Mouse (Mus musculus): ENCODE results near the gene Ost4.
A peak's percentile ranks its signal among the peaks of the same experiment; 100 is the strongest.

The Ost4 gene

GRCm38 (mm10) chr5:30907413-30908059 lies at the start of gene Ost4:
Ost4 (minus strand) TSS chr5:30907788.
- peak; percentile 84 for DNase-seq (ENCODE audit: low spot score)

GRCm38 (mm10) chr5:30955751-30956150 lies 48.2 kb upstream of the Ost4 start:
- DNase-seq (ENCODE audit: low spot score) = no peak

- DNase-seq (ENCODE audit: low spot score) = no peak
Observed at GRCm38 (mm10) chr5:30954556-30954955, 47.0 kb upstream of the Ost4 start.

GRCm38 (mm10) chr5:30954065-30954464 lies 46.5 kb upstream of the Ost4 start:
- no peak for DNase-seq (ENCODE audit: low spot score)

- no peak for DNase-seq (ENCODE audit: low spot score)
Observed at GRCm38 (mm10) chr5:30952551-30952950, 45.0 kb upstream of the Ost4 start.

GRCm38 (mm10) chr5:30951706-30952105 lies 44.1 kb upstream of the Ost4 start:
- no peak for DNase-seq (ENCODE audit: low spot score)

GRCm38 (mm10) chr5:30950922-30951321 lies 43.3 kb upstream of the Ost4 start:
- DNase-seq (ENCODE audit: low spot score) = no peak

GRCm38 (mm10) chr5:30950451-30950850 lies 42.9 kb upstream of the Ost4 start:
- no peak for DNase-seq (ENCODE audit: low spot score)

GRCm38 (mm10) chr5:30949654-30950326 lies 42.2 kb upstream of the Ost4 start:
- DNase-seq (ENCODE audit: low spot score) = peak; percentile 57

- no peak for DNase-seq (ENCODE audit: low spot score)
Observed at GRCm38 (mm10) chr5:30948620-30949019, 41.0 kb upstream of the Ost4 start.

GRCm38 (mm10) chr5:30944956-30945781 lies 37.6 kb upstream of the Ost4 start, which contains the start of gene Cgref1:
Cgref1 (minus strand) TSS chr5:30945591.
- DNase-seq (ENCODE audit: low spot score) = no peak

- no peak for DNase-seq (ENCODE audit: low spot score)
Observed at GRCm38 (mm10) chr5:30944344-30944743, 36.8 kb upstream of the Ost4 start.

GRCm38 (mm10) chr5:30943004-30943403 lies 35.4 kb upstream of the Ost4 start:
- no peak for DNase-seq (ENCODE audit: low spot score)

- no peak for DNase-seq (ENCODE audit: low spot score)
Observed at GRCm38 (mm10) chr5:30934725-30935461, 27.3 kb upstream of the Ost4 start.

GRCm38 (mm10) chr5:30933705-30934104 lies 26.1 kb upstream of the Ost4 start:
- no peak for DNase-seq (ENCODE audit: low spot score)

- DNase-seq (ENCODE audit: low spot score) = no peak
Observed at GRCm38 (mm10) chr5:30931378-30931777, 23.8 kb upstream of the Ost4 start.

- DNase-seq (ENCODE audit: low spot score) = no peak
Observed at GRCm38 (mm10) chr5:30930846-30931245, 23.3 kb upstream of the Ost4 start.

- no peak for DNase-seq (ENCODE audit: low spot score)
Observed at GRCm38 (mm10) chr5:30930121-30930520, 22.5 kb upstream of the Ost4 start.

GRCm38 (mm10) chr5:30927945-30928529 lies 20.4 kb upstream of the Ost4 start:
- no peak for DNase-seq (ENCODE audit: low spot score)

- DNase-seq (ENCODE audit: low spot score) = no peak
Observed at GRCm38 (mm10) chr5:30926073-30926472, 18.5 kb upstream of the Ost4 start.

GRCm38 (mm10) chr5:30925217-30925616 lies 17.6 kb upstream of the Ost4 start:
- DNase-seq (ENCODE audit: low spot score) = no peak

- DNase-seq (ENCODE audit: low spot score) = no peak
Observed at GRCm38 (mm10) chr5:30924614-30925013, 17.0 kb upstream of the Ost4 start.
